21 mouse cellular contexts compared by ENCODE assay signal in genomic region chr8:54185927-54186326, GRCm38 (mm10).
"Had no signal": no experiment of that assay in that cellular context is flagged by ENCODE, and none has a peak within 500 bp of the region (broad histone marks: within the 10 kb centered on the region; RNA-seq: fewer than 3 reads in every experiment).

No protein-coding gene starts in this region.

- H3K27ac ChIP-seq: intestine, embryonic 15.5 days; kidney, postnatal 0 days; left cerebral cortex, adult 2 months; limb, embryonic 10.5 days; limb, embryonic 13.5 days; liver, embryonic 12.5 days; liver, embryonic 15.5 days; lung, embryonic 15.5 days; midbrain, embryonic 10.5 days had no signal

- H3K9me3 ChIP-seq: intestine, embryonic 15.5 days; limb, embryonic 10.5 days; limb, embryonic 13.5 days; liver, embryonic 12.5 days; liver, embryonic 15.5 days; lung, embryonic 15.5 days; megakaryocyte, embryonic 14.5 days; midbrain, embryonic 10.5 days had no signal

- H3K9ac ChIP-seq: intestine, embryonic 15.5 days; limb, embryonic 13.5 days; liver, embryonic 12.5 days; liver, embryonic 15.5 days; lung, embryonic 15.5 days had no signal

- DNase-seq: kidney, adult 11 months; kidney, postnatal 36 days; layer of hippocampus, postnatal 36 days; liver; lung, adult 18-20 months; lung, postnatal 10 days; lung, postnatal 36 days; thymus, adult 2 months; thymus, postnatal 14 days; thymus, postnatal 4 days had no signal

- H3K4me3 ChIP-seq: intestine, embryonic 15.5 days; left cerebral cortex, adult 2 months; limb, embryonic 10.5 days; limb, embryonic 13.5 days; liver, embryonic 12.5 days; liver, embryonic 15.5 days; lung, embryonic 15.5 days; megakaryocyte, embryonic 14.5 days; midbrain, embryonic 10.5 days had no signal

- H3K4me1 ChIP-seq: intestine, embryonic 15.5 days; limb, embryonic 10.5 days; limb, embryonic 13.5 days; liver, embryonic 12.5 days; liver, embryonic 15.5 days; lung, embryonic 15.5 days; megakaryocyte, embryonic 14.5 days; midbrain, embryonic 10.5 days had no signal

- H3K4me2 ChIP-seq: intestine, embryonic 15.5 days; limb, embryonic 13.5 days; liver, embryonic 12.5 days; liver, embryonic 15.5 days; lung, embryonic 15.5 days had no signal

- ATAC-seq: intestine, embryonic 15.5 days; liver, embryonic 12.5 days; midbrain, embryonic 16.5 days had no signal

- H3K27me3 ChIP-seq: intestine, embryonic 15.5 days; limb, embryonic 13.5 days; liver, embryonic 12.5 days; liver, embryonic 15.5 days; lung, embryonic 15.5 days; megakaryocyte, embryonic 14.5 days had no signal

- H3K36me3 ChIP-seq: intestine, embryonic 15.5 days; limb, embryonic 10.5 days; liver, embryonic 15.5 days had no signal
